Mouse (Mus musculus) gastrocnemius, adult 2 months (tissue): ENCODE results near the gene Snap91. TPM values are rescaled to one million over a fixed set of nuclear protein-coding genes. Genes with fewer than 3 reads are reported as not detected.

Source experiments
- DNase-seq: peaks from one replicate; pipeline ENCODE4 v3.0.0; 2022
- H3K27ac ChIP-seq: fragments of 200-600 bp; 2 replicates; pipeline ENCODE4 v1.8.1; 2022; ENCODE audit warnings: mild to moderate bottlenecking
- H3K4me3 ChIP-seq: fragments of 200-600 bp; 2 replicates; pipeline ENCODE4 v1.8.1; 2022; ENCODE audit warnings: mild to moderate bottlenecking, moderate library complexity
- CTCF ChIP-seq: fragments of 200-600 bp; IDR thresholded peaks from 2 replicates; pipeline ENCODE4 v1.8.1; 2022; ENCODE audit warnings: antibody characterized with exemption, mild to moderate bottlenecking, moderate library complexity
- intact Hi-C: fragments of 180-260 bp; cut with DNase I; formaldehyde crosslinking; loops from one replicate; pipeline ENCODE4 v1.15.1; 2025
- total RNA-seq, 2 experiments: library from RNA; stranded (reverse); gene quantifications; 2 replicates each; pipeline ENCODE4 v1.2.3; 2021

The Snap91 gene
- total RNA-seq, 2 experiments from 2014 or later = 0.05 to 0.14 TPM

- H3K4me3 ChIP-seq = no peak overlapping the region
- intact Hi-C loops = no loop called here
Observed at GRCm38 (mm10) chr9:86728214-86728814, 152.1 kb downstream of the Snap91 start.

GRCm38 (mm10) chr9:86726381-86726720, 154.1 kb downstream of the Snap91 start:
- H3K27ac ChIP-seq = no peak overlapping the region
- intact Hi-C loops = no loop called here
- H3K4me3 ChIP-seq = no peak overlapping the region
- no peak for TF ChIP-seq CTCF
- DNase-seq = no peak

More at GRCm38 (mm10) chr9:86728214-86728814, 152.1 kb downstream of the Snap91 start:
- H3K27ac ChIP-seq = no peak overlapping the region
- no peak for TF ChIP-seq CTCF
- no peak for DNase-seq

DNA sequence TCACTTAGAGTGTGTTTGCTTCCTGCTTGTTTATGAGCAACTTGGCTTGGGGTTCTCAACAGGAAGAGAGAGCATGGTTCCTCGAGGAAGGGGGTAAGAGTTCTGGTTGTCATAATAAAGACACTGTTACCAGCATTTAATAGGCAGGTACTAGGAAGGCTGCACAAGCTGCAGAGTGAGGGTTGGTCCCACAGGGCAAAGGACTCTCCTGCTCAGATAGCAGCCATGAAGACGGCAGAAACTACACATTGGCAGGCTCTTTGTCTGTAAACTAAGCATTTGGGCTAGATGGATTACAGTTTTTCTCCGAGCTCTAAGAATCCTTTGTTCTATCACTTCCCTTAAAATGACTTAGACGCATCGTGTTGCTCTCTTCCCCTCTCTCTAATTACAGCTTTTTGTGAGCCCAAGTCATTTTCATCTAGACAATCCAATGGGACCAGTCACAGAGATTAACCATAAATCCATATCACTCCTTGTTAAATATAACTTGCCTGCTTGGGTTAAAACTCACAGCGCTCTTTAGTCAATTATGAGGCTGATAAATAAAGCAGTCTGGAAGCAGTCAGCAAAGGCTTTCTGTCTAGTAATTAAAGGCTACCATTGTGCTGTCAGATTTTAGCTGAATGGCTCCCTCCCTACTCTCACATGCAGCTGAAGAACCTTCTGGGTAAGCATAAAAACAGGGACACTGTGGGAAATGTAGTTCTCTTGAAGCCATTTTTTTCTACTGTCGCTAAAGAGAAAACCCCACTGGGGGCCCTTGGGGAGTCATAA, 154.7 kb downstream of the Snap91 start:
- no peak for TF ChIP-seq CTCF
- Histone ChIP-seq H3K4me3 (no peak overlapping the region), H3K27ac (no peak overlapping the region)
- intact Hi-C loops = no loop called here
- no peak for DNase-seq

DNA sequence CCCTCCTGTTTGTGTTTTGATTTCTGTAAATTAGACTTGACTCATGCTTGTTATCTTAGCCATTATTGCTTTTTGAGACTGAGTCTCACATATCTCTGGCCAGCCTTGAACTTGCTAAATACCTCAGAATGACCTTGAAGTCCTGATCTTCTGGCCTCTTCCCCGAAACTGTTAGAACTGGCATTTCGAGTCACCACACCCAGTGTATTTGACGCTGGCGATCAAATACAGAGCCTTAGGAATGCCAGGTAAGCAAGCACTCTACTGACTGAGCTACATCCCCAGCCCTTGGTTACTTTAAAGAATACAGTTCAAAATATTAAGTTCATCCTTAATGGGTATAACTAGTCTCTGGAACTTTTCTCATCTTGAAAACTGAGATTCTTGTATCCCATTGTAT, 155.4 kb downstream of the Snap91 start:
- intact Hi-C loops = no loop called here
- DNase-seq = no peak
- no peak for TF ChIP-seq CTCF

GRCm38 (mm10) chr9:86720794-86721193, 159.7 kb downstream of the Snap91 start:
- intact Hi-C loops = no loop called here
- DNase-seq = no peak
- no peak for TF ChIP-seq CTCF

More for the DNA sequence above, 155.4 kb downstream of the Snap91 start:
- no peak overlapping the region for H3K27ac ChIP-seq
- H3K4me3 ChIP-seq = no peak overlapping the region

DNA sequence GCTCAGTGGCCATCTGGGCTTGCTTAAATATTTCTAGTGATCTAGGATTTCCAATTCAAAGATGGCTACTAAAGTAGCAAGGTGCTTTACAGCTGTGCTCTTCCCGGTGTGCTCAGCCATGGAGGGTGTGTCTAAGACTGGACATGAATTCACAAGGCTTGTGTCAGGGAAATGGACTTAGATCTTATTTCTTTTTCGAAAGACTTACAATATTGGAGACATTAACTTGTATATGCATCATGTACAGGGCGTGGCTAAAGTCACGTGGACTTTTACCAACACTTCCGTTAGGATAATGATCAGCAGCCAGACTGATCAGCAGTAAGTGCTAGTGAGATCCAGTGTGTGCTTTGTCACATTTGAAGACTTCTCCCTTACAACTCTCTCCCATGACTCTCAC, 160.2 kb downstream of the Snap91 start:
- intact Hi-C loops = no loop called here
- TF ChIP-seq CTCF = no peak
- no peak for DNase-seq
- Histone ChIP-seq H3K27ac (no peak overlapping the region), H3K4me3 (no peak overlapping the region)

More at GRCm38 (mm10) chr9:86720794-86721193, 159.7 kb downstream of the Snap91 start:
- Histone ChIP-seq H3K4me3 (no peak overlapping the region), H3K27ac (no peak overlapping the region)

DNA sequence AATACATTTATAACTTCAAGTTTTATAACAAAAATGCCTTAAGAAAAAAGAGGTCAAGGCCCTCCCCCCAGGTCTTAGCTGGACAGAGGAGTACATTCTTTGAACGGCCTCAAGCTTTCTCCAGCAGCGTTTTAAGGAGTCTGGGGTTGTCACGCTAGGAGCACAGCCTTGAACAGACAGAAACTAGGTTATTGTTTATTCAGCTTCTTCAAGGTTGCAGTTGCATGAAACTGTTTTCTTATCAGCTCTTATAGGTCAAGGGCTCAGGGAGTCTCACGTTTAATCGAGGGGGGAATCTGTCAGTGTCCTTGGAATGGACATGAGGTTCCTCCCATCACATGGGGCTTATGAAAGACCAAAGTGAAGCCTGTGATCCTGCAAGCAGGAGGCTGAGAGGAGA, 163.3 kb downstream of the Snap91 start:
- no peak for TF ChIP-seq CTCF
- DNase-seq = no peak
- no peak overlapping the region for H3K4me3 ChIP-seq
- intact Hi-C loops = no loop called here
- H3K27ac ChIP-seq = no peak overlapping the region

DNA sequence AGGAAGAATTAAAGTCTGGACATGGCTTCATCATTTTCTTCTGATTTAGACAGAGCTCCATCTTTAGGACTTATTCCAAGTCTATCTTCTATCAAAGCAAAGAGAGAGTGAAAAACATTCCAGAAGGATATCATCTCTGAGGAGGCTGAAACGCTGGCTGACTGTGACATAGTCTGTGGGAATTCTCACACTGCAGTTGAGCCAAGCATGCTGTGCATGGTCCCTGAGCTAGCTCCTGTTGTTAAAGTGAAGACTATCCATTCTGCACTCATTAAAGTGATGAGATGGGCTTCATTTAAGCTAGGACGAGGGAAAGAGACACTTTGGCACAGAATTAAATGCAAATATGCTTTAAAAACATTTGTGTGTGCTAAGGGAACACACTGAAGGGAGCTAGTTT, 163.9 kb downstream of the Snap91 start:
- no peak overlapping the region for H3K4me3 ChIP-seq
- no peak overlapping the region for H3K27ac ChIP-seq
- no peak for TF ChIP-seq CTCF
- no peak for DNase-seq
- intact Hi-C loops = no loop called here

Other genes starting within 250 kb of the Snap91 start
- 100 to 1,000 TPM; 127 to 221 TPM for gene Me1, start 184.7 kb downstream of the Snap91 start, total RNA-seq
- under 1 TPM in 1 of 2 experiments, not detected in 1; 0.11 TPM for gene Prss35, start 137.0 kb downstream of the Snap91 start, total RNA-seq
- gene Ripply2, start 134.9 kb upstream of the Snap91 start, total RNA-seq = not detected
- 10 to 100 TPM; 26.2 to 33.6 TPM for gene Cyb5r4, start 141.4 kb upstream of the Snap91 start, total RNA-seq